Comparison of ENCODE assay signal across 13 mouse cellular contexts in genomic region chr4:16852670-16853069, GRCm38 (mm10).
DNase-seq lines count a peak whose midpoint lies in the region.
"Had no signal": no experiment of that assay in that cellular context is flagged by ENCODE, and none has a peak within 500 bp of the region (broad histone marks: within the 10 kb centered on the region; RNA-seq: fewer than 3 reads in every experiment).

No protein-coding gene starts in this region.

- intact Hi-C loops in left cerebral cortex, postnatal 10 days (cut with DNase I) = no loop called here

- peak; percentile 23 for DNase-seq in layer of hippocampus, adult 11-12 months (ENCODE audit: low spot score)
- no peak for DNase-seq in layer of hippocampus, adult 9-10 months (ENCODE audit: low spot score)
- DNase-seq in frontal cortex, postnatal 25 days (ENCODE audit: low spot score in 2 of 2) = peak; percentile 11
- peak; percentile 26 to 63 for DNase-seq in left cerebral cortex, postnatal 10 days (ENCODE audit: extremely low spot score in 1 of 2, low spot score in 2 of 2)
- DNase-seq in right cerebral cortex, postnatal 4 days = peak; percentile 30
- DNase-seq in adrenal gland, postnatal 10 days = no peak
- DNase-seq in embryo, embryonic 11 days = no peak
- no peak for DNase-seq in thymus, postnatal 25 days
- DNase-seq: cerebellum, adult 8-10 months; kidney, adult 2 months; kidney, postnatal 4 days; lung, embryonic 14.5 days; thymus, postnatal 4 days had no signal

Comparison
In these comparisons a context has a peak if more than half of its experiments do, and no peak if none do; other contexts are left out.
1. DNase-seq: peak in layer of hippocampus, adult 11-12 months (single experiment), frontal cortex, postnatal 25 days (2 of 2), left cerebral cortex, postnatal 10 days (2 of 2) and right cerebral cortex, postnatal 4 days (single experiment); none in layer of hippocampus, adult 9-10 months (single experiment), adrenal gland, postnatal 10 days (single experiment), embryo, embryonic 11 days (single experiment) and thymus, postnatal 25 days (single experiment).